Mouse (Mus musculus) CH12.LX (cell line): ENCODE measurements at regions not wholly inside any gene's neighbourhood (a gene's known extent, or its start where the extent isn't known, plus 50 kb on each side); places are given as distances from the start of the nearest gene placed in this dataset.

Experiments used
- DNase-seq: peaks from one replicate; pipeline ENCODE4 v3.0.0-alpha.2; 2013; ENCODE audit errors: extremely low read depth
- H3K27ac ChIP-seq: 2 replicates; pipeline ENCODE4 v1.5.1; 2012; ENCODE audit warnings: low read depth, mild to moderate bottlenecking, control low read depth, moderate library complexity; ENCODE audit not compliant: insufficient read depth
- H3K27me3 ChIP-seq: replicated peaks from 2 replicates; pipeline ENCODE3; 2012; ENCODE audit warnings: inconsistent platforms
- H3K36me3 ChIP-seq, 2 experiments: replicated peaks in 1 of 2; 2 replicates each; pipeline versions ENCODE3 to v1.6.1; 2012; ENCODE audit warnings: inconsistent platforms in 1 of 2, low read length in 1 of 2, mild to moderate bottlenecking in 1 of 2, mixed read lengths in 1 of 2, moderate library complexity in 1 of 2; ENCODE audit not compliant: control insufficient read depth in 1 of 2, insufficient read depth in 1 of 2
- H3K4me1 ChIP-seq, 2 experiments: 2 replicates each; pipeline ENCODE4 v1.6.1; 2012; ENCODE audit warnings: inconsistent platforms in 1 of 2, moderate library complexity in 1 of 2; ENCODE audit not compliant: insufficient read depth in 2 of 2, control insufficient read depth in 1 of 2
- H3K4me2 ChIP-seq: 2 replicates; pipeline ENCODE4 v1.6.1; 2012; ENCODE audit warnings: low read depth, mild to moderate bottlenecking, control low read depth; ENCODE audit not compliant: poor library complexity, insufficient read depth, severe bottlenecking
- H3K4me3 ChIP-seq, 3 experiments: fragments of 150-350 bp in 1 of 3; sonication (generic) in 1 of 3; replicated peaks in 1 of 3; 2 replicates each; pipeline versions ENCODE3 to v1.5.1; 2011 to 2012; ENCODE audit warnings: low read depth in 2 of 3, low read length in 2 of 3, mild to moderate bottlenecking in 2 of 3, moderate library complexity in 2 of 3, control low read depth in 1 of 3, improper control_type of control experiment in 1 of 3, inconsistent platforms in 1 of 3, mixed read lengths in 1 of 3; ENCODE audit not compliant: poor library complexity in 1 of 3
- H3K79me2 ChIP-seq: replicated peaks from 2 replicates; pipeline ENCODE4 v1.6.1; 2012; ENCODE audit warnings: mild to moderate bottlenecking, moderate library complexity; ENCODE audit not compliant: control insufficient read depth, poor library complexity, insufficient read depth, severe bottlenecking; ENCODE audit errors: extremely low read depth
- H3K9ac ChIP-seq: 2 replicates; pipeline ENCODE4 v1.6.1; 2012; ENCODE audit warnings: low read depth, mild to moderate bottlenecking, control low read depth, moderate library complexity; ENCODE audit not compliant: insufficient read depth
- H3K9me3 ChIP-seq: replicated peaks from 2 replicates; pipeline ENCODE3; 2012; ENCODE audit warnings: low read length, inconsistent platforms, mixed read lengths
- CHD1 ChIP-seq: IDR thresholded peaks from 2 replicates; pipeline ENCODE4 v1.6.1; 2012; ENCODE audit warnings: low read depth, low read length, improper control_type of control experiment, inconsistent platforms
- CTCF ChIP-seq, 2 experiments: IDR thresholded peaks in 1 of 2; conservative IDR thresholded peaks in 1 of 2; 2 replicates each; pipeline ENCODE4 v1.5.1; 2011 to 2012; ENCODE audit warnings: low read depth in 2 of 2, low read length in 2 of 2, improper control_type of control experiment in 1 of 2, inconsistent platforms in 1 of 2, mild to moderate bottlenecking in 1 of 2, moderate library complexity in 1 of 2
- ELF1 ChIP-seq: IDR thresholded peaks from 2 replicates; pipeline ENCODE4 v1.6.1; 2014; ENCODE audit warnings: low read depth, mild to moderate bottlenecking, inconsistent platforms, low read length, improper control_type of control experiment
- ETS1 ChIP-seq: conservative IDR thresholded peaks from 2 replicates; pipeline ENCODE4 v1.6.1; 2012; ENCODE audit warnings: low read depth, mild to moderate bottlenecking, inconsistent platforms, low read length, improper control_type of control experiment, moderate library complexity
- GABPA ChIP-seq: IDR thresholded peaks from 2 replicates; pipeline ENCODE4 v1.6.1; 2012; ENCODE audit warnings: low read depth, low read length, improper control_type of control experiment, inconsistent platforms; ENCODE audit not compliant: insufficient replicate concordance
- MAFK ChIP-seq: IDR thresholded peaks from 2 replicates; pipeline ENCODE4 v1.6.1; 2011; ENCODE audit warnings: low read length, improper control_type of control experiment; ENCODE audit not compliant: insufficient replicate concordance
- MAZ ChIP-seq: IDR thresholded peaks from 2 replicates; pipeline ENCODE4 v1.6.1; 2012; ENCODE audit warnings: low read depth, mild to moderate bottlenecking, inconsistent platforms, low read length, improper control_type of control experiment, moderate library complexity
- MXI1 ChIP-seq: IDR thresholded peaks from 2 replicates; pipeline ENCODE4 v1.6.1; 2011; ENCODE audit warnings: mild to moderate bottlenecking, low read depth, low read length, improper control_type of control experiment
- MYC ChIP-seq: IDR thresholded peaks from 2 replicates; pipeline ENCODE4 v1.6.1; 2011; ENCODE audit warnings: low read depth, mild to moderate bottlenecking, improper control_type of control experiment, low read length
- NRF1 ChIP-seq: IDR thresholded peaks from 2 replicates; pipeline ENCODE4 v1.6.1; 2014; ENCODE audit warnings: low read depth, mild to moderate bottlenecking, inconsistent platforms, low read length, improper control_type of control experiment, moderate library complexity
- PAX5 ChIP-seq: IDR thresholded peaks from 2 replicates; pipeline ENCODE4 v1.6.1; 2012; ENCODE audit warnings: low read length, inconsistent platforms, mixed read lengths
- POLR2A ChIP-seq: IDR thresholded peaks from 2 replicates; pipeline ENCODE4 v1.6.1; 2011; ENCODE audit warnings: low read depth, mild to moderate bottlenecking, improper control_type of control experiment, low read length
- POLR2AphosphoS2 ChIP-seq: IDR thresholded peaks from 2 replicates; pipeline ENCODE4 v1.6.1; 2011; ENCODE audit warnings: low read depth, low read length, improper control_type of control experiment
- RAD21 ChIP-seq: IDR thresholded peaks from 2 replicates; pipeline ENCODE4 v1.6.1; 2011; ENCODE audit warnings: low read depth, mild to moderate bottlenecking, low read length, improper control_type of control experiment, moderate library complexity
- USF2 ChIP-seq: conservative IDR thresholded peaks from 2 replicates; pipeline ENCODE4 v1.6.1; 2011; ENCODE audit warnings: low read depth, low read length, improper control_type of control experiment
- ZKSCAN1 ChIP-seq: IDR thresholded peaks from 2 replicates; pipeline ENCODE4 v1.6.1; 2012; ENCODE audit warnings: low read depth, inconsistent platforms, low read length, improper control_type of control experiment, borderline replicate concordance
- ZMIZ1 ChIP-seq: IDR thresholded peaks from 2 replicates; pipeline ENCODE4 v1.6.1; 2012; ENCODE audit warnings: low read depth, mild to moderate bottlenecking, inconsistent platforms, low read length, improper control_type of control experiment
- dilution Hi-C: fragments of 300-500 bp; cut with MboI; formaldehyde crosslinking; loops from 2 replicates; pipeline ENCODE4 v1.14.3; 2020; ENCODE audit warnings: low sequenced_read_pairs; ENCODE audit not compliant: extremely low pct_unique_long_range_greater_than_20kb, extremely low pct_ligation_motif_present
- in situ Hi-C: fragments of 300-500 bp; cut with MboI; formaldehyde crosslinking; loops from 3 replicates; pipeline ENCODE4 v1.14.3; 2019; ENCODE audit warnings: low sequenced_read_pairs, low pct_ligation_motif_present, low pct_unique_long_range_greater_than_20kb, mixed read lengths

DNA sequence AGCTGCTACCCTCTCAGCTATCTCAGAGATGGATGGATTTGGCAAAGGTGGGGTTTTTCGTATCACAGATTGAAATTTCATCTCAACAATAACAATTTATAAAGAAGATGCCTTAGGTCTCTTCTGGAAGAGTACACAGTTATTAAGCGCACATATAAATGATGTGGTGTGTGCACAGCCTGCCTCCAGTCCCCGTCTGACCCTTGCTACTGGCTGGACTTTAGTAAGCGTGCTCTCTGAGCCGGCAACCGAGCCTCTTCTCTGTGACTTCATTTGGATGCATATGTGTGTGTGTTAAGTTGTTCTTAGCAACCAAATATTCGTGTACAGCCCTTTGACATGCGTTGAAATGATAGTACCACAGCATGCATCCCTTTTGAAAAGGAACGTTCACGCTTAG lies 145.5 kb upstream of the Kctd3 start:
- H3K4me3 ChIP-seq: no peak overlapping the region
- H3K27ac ChIP-seq: no peak overlapping the region
- no peaks in the 10 kb centered on the region for H3K27me3 ChIP-seq
- no peak for DNase-seq
- peaks cover 0 to 18% of the 10 kb centered on the region in 2 experiments; a peak in 2 of 4 replicates for H3K4me1 ChIP-seq
- TF ChIP-seq PAX5 (no peak), POLR2AphosphoS2 (no peak), ZKSCAN1 (no peak), USF2 (no peak), RAD21 (no peak), MYC (no peak), GABPA (no peak)
- H3K79me2 ChIP-seq: no peaks in the 10 kb centered on the region
- no peaks in the 10 kb centered on the region for H3K36me3 ChIP-seq
- dilution Hi-C loops: no loop called here
- H3K9ac ChIP-seq: no peak overlapping the region
- H3K9me3 ChIP-seq: no peaks in the 10 kb centered on the region
- in situ Hi-C loops: no loop called here
- H3K4me2 ChIP-seq: no peak overlapping the region

DNA sequence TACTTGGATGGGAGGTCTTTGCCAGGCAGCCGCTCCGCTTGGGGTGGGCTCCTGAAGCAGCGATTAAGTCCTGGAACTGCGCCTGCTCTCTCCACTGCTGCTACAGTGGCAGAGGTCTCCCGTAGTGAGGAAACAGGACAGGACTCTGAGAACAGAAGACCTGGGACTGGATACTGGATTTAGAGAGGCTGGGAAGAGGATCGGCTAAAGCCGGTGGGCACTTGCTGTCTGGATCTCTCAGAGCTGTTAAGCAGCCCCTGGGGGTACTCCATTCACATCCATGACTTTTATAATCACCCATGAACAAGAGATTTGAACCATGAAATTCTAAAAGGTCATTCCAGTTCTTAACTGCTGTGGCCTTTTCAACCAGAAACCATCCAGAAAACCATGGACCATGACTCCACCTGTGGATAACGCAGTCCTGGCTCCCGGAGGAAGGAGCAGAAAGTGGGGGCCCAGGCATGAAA lies 135.4 kb upstream of the Kctd3 start:
- Histone ChIP-seq H3K36me3 (no peaks in the 10 kb centered on the region), H3K9me3 (no peaks in the 10 kb centered on the region), H3K27me3 (no peaks in the 10 kb centered on the region)
- TF ChIP-seq NRF1: no peak
- TF ChIP-seq MYC: no peak
- no peak for TF ChIP-seq ZMIZ1
- no peak for TF ChIP-seq MAZ
- no peak for TF ChIP-seq MAFK
- no peak for TF ChIP-seq CHD1
- no peak for TF ChIP-seq CTCF (conservative IDR thresholded peaks at IDR 0.05 in 1 of 2, IDR thresholded peaks at IDR 0.05 in 1 of 2; ENCODE audit: low read depth in 2 of 2, low read length in 2 of 2)
- no peak for TF ChIP-seq POLR2AphosphoS2
- no peak for TF ChIP-seq ETS1
- no peak for TF ChIP-seq ELF1
- TF ChIP-seq MXI1: no peak
- TF ChIP-seq POLR2A: no peak
- TF ChIP-seq, all 38 proteins: peak for 0
- dilution Hi-C loops: no loop called here
- DNase-seq: no peak
- Histone ChIP-seq H3K79me2 (no peaks in the 10 kb centered on the region), H3K9ac (no peak overlapping the region), H3K27ac (no peak overlapping the region), H3K4me3 (no peak overlapping the region), H3K4me1 (no peaks in the 10 kb centered on the region), H3K4me2 (no peak overlapping the region)
- in situ Hi-C loops: no loop called here
